Mouse (Mus musculus): ENCODE measurements at regions not wholly inside any gene's neighbourhood (a gene's known extent, or its start where the extent isn't known, plus 50 kb on each side); places are given as distances from the start of the nearest gene placed in this dataset.
A peak's percentile ranks its signal among the peaks of the same experiment; 100 is the strongest.

DNA sequence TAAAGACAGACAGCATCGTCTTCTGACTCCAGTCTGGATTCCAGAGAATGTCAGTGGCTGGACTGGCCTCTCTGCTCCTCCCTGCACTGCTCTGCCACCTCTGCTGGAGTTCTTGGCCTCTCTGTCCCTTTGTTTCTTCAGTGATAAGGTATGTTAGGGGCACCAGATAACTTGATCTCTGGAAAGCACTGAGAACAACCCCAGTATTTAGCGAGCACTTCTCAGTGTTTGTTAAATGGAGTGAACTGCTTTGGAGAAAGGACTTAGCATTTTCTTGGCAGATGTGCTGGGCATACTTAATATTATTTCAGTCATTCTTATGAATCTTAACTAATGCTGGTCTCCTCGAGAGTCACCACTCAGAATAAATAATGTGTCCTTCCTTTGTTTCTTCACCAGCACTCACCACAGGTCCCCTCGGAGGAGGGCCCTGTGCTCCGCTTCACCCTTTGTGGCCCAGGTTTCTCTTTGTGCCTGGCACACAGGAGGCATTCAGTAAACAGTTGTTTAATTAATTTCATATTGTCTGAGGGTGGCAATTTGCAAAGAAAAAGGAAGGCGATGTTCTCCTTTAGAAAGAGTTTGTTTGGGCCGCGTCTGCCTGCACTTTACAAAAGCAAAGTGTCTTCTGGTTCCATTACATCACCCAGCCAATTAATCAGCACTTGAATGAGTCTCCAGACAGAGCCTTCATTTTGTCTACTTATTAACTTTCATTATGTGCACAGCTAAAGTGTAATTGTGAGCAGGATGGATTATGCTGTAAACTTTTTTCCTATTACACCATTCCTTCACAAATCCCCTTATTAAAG, 307.1 kb upstream of the Adamts16 start:
- DNase-seq (ENCODE audit: low spot score in 2 of 2) = no peak

DNA sequence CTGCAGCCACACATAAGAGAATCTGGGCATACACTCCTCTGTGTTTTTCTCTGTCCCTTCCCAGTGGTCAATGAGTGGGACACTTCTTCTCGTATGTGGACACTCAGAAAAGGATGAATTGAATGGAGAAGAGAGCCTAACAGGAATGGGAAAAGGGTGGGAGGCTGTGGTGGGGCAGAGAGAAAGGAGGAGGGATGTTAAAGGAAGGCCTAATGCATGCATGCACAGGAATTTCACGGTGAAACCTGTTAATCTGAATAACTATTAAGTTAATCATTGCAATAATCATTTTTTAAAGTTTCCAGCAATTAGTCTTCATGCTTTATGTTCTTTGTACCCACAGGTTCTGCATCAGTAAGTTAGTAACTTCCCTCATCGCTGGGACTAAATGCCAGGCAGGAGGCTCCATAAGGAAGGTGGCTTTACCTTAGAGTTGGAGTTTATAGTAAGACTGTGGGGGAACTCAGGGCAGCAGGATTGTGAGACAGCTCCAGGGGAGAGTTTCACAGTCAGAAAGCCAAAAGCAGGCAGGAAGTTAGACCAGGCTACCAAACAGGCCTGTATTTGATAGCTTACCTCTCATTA, 305.3 kb upstream of the Adamts16 start:
- DNase-seq (ENCODE audit: low spot score in 2 of 2) = no peak

DNA sequence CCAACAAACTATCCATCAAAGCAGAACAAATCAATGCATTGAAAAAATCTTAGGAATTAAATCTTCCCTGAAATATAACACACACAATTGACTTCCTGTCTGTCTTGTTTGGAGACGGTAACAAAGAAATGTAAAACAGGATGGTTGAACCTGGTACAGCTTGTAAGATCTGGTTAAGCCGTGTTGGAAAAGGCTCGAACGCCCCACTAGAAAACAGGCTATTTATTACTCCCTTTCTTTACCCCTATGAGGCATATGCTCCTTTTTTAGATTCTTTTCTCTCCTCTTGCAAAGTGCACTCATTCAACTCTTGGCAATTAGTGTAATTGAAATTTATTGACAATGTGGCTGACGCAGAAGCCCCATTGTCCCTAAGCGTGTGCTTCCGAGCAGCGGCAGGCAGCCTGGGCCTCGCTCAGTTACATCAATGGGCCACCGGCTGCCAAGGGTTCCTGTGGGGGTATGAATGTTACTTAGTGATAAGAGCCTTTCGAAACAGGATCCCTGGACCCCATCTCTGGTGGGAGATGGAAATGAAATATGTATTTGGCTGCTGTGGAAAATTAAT, 297.2 kb upstream of the Adamts16 start:
- DNase-seq (ENCODE audit: low spot score in 2 of 2) = no peak

DNA sequence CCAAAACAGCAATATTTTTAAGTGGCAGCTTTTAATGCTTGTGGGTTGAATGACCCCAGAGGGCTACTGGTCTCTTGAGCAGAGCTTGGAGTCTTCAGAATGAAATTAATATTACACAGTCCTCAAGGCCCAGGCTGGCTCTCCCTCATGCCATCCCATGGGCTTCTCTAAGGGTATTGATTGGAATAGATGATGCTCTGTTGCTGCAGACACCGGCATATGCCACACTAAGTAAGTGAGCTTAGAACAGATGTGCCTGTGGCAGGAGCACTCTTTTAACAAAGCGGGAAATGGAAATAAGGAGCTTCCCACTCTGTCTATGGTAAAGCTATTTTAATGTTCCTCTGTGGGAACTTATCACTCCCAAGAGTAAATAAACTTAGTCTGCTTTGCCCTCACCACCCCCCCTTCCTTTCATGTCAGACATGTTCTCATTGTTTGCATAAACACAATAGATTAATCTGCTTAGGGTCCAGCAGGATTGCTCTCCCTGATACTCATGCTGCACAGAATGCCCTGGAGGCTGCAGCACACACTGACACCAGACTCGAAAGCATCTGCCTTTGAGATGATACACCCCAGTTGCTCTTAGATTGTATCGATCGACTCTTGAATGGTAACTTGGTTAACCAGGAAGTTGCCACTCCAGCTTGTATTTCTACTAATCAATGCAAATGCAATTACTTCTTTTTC, 294.5 kb upstream of the Adamts16 start:
- no peak for DNase-seq (ENCODE audit: low spot score in 2 of 2)

DNA sequence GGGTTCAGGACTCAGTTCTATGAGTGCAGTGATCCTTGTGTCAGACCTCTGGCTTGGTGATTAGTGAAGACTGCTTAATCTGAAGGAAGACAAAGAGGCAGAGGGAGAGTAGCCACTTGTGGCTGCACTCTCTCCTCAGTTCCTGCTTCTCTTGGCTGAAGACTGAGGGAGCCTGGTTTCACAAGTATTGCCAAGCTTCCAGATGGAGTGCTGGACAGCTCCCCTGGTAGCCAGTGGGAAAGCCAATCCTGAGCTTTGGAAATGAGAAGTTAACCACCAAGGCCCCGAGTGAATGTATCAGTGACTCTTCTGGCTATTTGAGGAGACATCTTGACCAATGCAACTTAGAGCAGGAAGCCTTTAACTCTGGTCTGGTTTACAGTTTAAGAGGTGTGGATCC, 279.9 kb upstream of the Adamts16 start:
- no peak for DNase-seq (ENCODE audit: low spot score in 2 of 2)

DNA sequence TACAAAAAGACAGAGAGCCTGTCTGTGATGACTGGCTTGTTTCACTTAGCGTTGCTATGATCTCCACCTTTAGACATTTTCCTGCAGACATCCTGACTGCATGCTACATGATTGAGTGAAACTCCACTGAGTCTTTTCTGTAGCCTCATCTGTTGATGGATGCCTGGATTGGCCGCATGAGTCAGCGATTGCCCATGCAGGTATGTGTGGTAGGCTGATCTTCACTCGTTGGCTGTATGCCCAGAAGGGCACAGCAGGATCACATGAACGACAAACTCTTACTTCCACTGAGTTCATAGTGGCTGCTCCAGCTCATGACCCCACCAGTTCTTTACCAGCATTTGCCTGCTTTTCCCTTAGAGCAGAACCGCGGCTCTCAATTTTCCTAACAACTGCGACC, 266.6 kb upstream of the Adamts16 start:
- no peak for DNase-seq (ENCODE audit: low spot score in 2 of 2)

DNA sequence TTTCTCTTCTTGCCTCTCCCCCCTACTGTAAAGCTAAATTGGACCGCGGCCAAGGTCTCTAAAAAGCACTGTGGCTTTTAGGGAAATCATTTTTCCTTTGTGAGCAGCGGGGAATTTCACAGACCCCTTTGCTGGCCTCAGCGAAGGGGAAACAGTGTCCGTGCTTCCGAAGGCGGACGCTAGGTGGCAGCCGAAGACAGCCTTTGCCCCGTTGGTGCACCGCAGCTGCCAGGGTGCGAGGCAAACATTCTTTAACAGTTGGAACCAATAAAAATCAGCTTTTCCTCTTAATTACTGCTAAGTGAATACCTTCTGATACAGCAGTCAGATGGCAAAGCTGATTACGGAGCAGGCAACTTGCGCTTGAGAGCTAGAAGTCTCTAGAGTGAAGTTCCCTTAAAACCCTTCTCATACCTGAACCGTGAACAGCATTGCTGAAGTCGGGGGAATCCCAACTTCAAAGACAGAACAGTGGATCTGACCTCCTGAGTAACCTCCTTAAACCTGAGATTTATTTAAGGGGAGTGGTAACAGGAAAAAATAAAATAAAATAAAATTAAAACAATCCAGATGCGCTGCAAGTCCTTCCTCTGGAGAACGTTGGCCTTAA, 263.7 kb upstream of the Adamts16 start:
- DNase-seq (ENCODE audit: low spot score in 2 of 2) = peak in 1 of 2 experiments; percentile 4

DNA sequence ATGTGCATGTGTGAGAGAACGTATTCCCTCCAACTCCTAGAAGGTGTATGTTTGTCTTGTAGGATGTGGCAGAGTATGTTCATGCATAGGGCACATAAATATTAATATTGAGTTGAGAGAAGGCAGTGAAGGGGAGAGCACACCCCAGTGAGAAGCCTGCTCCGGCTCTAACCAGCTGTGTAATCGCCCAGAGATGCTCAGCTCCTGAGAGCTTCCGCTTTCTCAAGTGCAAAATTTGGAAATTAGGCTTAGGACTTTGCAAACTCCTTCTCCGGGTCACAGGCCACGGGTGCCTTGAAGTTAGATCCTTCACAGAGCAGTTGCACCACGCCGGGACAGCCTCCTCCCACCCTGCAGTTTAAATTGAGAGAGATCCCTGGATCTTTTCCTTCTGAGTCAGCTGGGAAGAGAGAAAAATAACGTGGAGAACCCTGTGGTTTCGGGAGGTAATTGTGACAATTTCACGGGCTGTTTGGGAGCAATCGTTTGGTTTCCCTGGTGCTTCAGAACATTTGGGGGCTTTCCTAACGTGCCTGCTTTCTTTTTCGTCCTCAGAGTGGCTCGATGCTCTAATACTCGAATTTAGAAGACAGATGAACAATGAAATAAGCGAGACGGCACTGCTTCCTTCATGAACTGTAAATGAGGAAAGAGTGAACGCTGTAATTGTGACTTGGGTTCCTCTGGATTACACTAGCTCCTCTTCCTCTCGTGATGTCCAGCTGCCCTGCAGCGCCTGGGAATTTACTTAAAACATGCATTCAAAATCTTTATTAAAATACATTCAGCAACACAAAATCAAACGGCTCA, 263.0 kb upstream of the Adamts16 start:
- DNase-seq (ENCODE audit: low spot score in 2 of 2) = no peak

DNA sequence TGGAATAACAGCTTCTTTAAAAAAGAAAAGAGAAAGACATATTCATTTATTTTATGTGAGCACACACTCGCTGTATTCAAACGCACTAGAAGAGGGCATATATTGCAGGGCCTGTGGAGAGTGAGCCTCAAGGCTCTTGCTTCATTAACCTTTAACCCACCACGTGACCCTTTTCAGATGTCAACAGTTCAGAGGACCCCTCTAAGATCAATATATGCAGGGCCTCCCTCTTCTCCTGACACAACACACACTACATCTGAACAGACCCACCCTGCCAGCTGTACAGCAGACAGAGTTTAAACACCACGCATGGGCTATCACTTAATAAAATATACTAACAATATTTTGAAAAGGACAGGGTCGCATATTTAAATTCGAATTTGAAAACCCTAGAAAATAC, 242.7 kb upstream of the Adamts16 start:
- no peak for DNase-seq (ENCODE audit: low spot score in 2 of 2)

DNA sequence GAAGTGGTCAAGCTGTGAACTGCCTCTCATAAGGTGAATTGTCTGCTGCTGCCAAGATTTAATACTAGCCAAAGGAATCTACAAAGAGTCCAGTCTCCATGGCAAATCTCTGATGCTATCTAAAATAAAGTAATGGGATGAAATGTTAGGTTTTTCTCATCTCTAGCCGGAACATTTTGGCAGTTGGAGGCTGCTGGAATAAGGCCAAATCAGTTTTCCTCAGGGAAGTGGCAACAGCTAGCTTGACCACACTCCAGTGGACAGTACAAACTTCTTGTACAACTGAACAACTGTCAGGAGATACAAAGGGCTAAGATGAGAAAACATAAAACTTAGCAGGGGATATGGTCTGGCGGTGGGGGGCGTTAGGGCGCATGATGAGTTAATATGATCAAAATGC, 234.3 kb upstream of the Adamts16 start:
- DNase-seq (ENCODE audit: low spot score in 2 of 2) = no peak

DNA sequence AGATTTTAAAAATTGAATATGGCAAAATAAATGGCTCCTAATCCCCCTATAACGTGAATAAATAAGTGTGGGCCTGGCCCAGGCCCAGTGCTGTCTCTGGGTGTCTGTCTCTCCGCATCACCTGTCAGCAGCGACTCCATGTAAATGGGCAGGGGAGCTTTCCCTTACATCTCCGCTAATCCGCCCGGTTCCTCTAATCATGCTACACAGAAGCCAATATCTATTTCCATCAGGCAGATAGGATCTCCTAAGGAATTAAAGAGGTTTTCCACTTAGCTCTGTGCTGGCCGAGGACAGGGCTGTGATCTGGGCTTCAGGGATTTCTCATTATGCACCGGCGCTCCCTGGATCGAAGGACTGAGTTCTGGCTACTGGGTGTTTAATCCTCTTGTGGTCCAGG, 232.4 kb upstream of the Adamts16 start:
- DNase-seq (ENCODE audit: low spot score in 2 of 2) = no peak

DNA sequence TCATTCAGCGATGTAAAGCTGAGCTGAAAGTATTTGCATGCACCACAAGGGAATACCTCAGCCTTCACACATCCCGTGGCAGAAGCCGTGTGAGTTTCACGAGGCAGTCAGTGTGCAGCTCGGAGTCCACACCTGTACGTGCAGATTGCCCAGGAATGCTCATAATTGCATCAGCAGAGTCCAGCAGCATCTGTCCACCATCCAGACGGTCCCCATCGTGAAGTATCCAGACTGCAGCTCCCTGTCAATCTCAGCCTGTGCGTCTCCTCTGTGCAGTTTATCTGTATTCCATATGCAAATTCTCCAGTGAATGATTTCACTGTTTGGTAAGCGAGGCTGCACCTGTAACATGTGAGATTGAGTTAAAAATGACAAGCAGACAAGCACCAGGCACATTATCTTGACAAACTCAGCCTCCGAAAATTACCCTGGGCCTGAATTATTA, 227.2 kb upstream of the Adamts16 start:
- DNase-seq (ENCODE audit: low spot score in 2 of 2) = no peak

DNA sequence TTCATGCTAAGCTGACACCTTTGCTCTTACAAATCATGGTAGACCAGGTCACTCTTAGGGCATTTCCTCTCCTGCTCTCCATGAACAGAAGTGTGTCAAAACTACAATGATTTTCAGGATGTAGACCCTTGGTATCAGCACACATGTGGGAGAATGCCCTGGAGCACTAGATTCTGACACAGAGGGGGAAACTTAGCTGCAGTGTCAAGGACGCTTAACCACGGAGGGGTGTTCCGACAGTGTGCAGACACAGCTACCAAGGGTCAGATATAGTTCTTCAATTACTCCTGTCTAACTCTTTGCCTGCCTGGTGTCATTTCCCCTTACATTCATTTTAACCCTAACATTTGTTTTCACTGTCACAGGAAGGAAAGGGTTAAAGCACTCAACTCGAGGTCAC, 226.4 kb upstream of the Adamts16 start:
- DNase-seq (ENCODE audit: low spot score in 2 of 2) = no peak

DNA sequence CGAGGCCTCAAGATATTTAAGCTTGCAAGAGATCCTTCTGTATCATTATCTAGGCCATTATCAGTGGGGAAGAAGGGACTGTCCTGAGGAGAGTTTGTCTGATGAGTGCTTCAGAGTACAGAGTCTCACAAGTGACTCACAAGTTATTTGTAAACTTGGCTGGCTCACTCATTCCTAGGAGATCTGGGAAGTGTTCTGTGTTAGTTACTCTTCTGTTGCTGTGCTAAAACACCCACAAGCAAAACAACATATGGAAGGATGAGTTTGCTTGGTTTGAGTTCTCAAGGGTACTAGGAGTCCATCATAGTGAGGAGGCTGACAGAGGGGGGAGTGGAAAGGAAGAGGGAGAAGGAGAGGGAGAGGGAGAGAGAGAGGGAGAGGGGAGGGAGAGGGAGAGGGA, 224.0 kb upstream of the Adamts16 start:
- no peak for DNase-seq (ENCODE audit: low spot score in 2 of 2)

DNA sequence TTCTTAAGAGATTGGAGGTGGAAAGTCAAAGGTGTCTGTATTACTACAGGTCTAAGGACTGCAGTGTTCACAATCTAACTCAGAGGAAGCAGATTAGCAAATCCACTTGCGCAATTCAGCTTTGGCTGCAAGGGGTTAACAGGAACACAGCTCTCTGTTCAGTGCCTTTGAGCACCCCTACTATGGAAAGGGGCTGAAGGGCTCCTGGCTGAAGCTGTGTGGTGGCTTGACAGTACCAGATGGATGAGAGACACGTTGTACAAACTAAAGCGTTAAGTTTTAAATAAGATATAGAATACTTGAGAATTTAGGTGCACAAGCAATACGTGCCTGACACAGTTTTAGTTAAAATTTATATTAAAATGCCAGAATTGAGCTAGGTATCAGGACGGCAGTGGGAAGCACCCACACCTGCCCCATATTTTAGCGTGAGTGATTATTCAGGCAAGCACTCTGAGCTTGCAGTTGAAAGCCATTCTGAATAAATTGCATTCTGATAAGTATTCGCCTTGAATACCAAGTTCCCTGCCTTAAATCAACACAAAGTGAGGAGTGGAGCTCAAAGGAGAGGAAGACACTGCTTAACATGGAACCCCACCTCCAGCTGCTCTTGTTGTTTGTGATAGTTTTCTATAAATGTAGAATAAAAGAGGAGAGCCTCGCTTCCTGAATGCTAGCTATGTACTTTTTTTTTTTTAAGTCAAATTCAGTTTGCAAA, 223.1 kb upstream of the Adamts16 start:
- DNase-seq (ENCODE audit: low spot score in 2 of 2) = no peak

DNA sequence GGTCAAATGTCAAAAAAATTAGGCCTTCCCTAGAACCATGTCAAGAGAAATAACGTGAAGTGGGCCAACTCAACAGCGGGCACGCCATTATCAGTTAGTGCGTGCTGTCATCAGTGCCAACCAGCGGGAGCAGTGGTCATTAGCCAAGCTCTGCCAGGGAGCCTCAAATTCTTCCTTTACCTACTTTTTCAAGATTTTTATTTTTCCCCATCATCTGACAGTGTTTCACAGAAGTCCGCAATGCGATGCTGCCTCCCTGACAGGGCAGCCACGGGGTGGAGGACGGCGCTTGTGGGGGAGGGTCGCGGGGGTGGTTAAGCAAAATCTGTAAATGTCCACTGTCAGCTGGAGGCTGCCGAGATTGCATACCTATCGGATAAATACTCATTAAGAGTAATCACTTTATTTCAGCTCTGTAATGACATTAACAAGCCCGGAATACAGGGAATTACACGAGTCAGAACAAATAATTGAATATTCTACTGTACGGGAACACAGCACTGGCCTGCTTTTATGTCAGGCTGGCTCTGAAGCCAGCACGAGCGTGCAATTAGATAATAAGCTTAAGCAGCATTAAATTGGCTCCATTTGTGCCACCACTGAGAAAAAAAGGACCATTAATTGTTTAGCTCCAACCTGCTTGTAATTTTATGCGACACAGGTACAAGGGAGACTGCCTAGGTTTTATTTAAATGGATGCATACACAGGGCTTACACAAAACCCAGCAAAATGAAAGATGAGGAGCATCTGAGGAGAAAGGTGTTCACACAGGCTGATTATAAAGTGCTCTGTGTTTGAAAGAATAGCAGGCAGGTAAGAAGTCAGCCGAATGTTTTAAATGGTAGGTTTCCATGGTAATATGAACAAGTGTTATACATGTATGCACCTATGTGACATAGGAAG, 212.0 kb upstream of the Adamts16 start:
- no peak for DNase-seq (ENCODE audit: low spot score in 2 of 2)

DNA sequence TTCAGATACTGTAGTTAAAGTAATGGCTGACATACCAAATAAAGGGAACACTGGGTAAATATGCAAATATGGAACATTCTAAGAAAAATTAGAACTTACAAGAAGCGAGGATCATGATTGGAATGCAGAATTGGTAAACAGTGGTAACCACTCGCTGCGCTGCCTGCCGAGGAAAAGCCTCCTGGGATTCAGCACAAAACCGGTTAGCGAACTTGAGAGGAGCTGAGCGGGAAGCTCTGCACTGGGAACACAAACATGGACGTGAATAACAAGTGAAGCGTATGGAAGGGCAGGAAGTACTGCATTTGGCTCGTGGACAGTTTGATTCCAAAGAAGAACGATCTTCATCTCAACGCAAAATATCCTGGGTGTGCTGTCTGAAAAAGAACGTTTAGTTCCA, 209.0 kb upstream of the Adamts16 start:
- DNase-seq (ENCODE audit: low spot score in 2 of 2) = no peak

DNA sequence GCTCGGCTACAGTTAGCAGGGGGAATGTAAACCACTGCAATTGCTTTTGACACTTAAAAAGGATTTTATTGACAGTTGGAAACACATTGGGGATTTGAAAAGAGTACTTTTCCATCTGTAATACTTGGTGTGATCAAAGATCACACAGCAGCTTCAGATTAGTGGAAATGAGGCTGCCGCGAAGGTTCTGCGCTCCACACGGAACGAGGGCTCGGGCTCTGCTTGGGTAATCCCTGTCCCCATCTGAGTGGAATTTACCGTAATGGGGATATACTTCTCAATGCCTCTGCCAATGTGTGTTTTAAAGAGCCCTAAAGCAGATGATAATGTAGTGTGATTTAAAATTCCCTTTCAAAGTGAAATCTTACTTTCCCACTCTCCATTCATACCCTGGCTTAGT, 194.4 kb upstream of the Adamts16 start:
- DNase-seq (ENCODE audit: low spot score in 2 of 2) = no peak

DNA sequence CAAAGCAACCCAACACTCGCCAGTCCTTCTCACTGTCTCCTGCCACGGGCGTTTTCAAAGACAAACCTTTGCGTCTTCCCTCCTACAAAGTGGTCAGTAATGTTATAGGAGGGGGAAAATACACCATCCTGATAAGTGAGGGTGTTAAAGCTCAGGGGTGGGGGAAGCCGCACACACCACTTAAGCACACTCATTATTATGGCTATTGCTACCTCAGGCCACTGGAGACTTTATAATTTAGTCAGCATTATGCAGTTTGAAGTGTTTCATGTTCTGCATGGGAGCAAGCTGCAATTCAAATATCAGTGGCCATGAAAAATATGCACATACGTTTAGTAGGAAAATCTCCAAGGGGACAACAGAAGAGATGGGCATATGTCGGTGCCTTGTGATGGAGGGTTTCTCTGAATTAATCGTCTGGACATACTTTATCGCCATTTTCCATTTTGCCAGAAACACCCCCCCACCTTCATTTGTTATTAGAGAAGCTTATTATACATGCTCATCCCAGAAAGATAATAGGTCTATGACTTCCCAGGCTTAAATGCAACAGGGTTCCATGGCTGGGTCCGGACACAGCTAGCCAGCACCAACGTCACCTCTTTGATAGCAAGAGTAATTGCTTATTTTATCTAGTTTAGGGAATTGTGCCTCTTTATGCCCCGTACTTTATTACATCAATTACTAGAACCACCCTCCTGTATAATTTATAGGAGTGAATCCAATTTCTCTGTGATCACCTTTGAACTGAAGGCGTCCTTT, 193.5 kb upstream of the Adamts16 start:
- DNase-seq (ENCODE audit: low spot score in 2 of 2) = no peak
